In the genomic region with DNA sequence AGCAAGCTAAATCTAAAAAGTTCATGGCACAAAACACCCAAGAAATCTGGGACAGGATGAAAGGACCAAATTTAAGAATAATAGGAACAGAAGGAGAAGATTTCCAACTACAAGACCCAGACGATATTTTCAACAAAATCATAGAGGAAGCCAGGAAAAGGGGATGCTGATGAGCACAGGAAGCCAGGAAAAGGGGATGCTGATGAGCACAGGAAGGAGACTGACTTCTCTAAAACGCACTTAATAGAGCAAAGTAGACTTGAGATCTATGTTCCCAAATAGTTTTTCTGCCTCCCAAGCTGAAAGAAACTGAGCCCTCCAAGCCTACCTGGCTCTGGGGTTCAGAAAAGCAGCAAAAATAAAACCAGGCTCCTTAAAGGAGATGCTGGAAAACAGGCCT, we compare ENCODE assay signal across 11 mouse cellular contexts. TPM values are rescaled to one million over a fixed set of nuclear protein-coding genes. Genes with fewer than 3 reads are reported as not detected.
DNase-seq lines count a peak whose midpoint lies in the region; ATAC-seq and TF ChIP-seq lines count a peak whose summit lies in the region.
"Had no signal": no experiment of that assay in that cellular context is flagged by ENCODE, and none has a peak within 500 bp of the region (broad histone marks: within the 10 kb centered on the region; RNA-seq: fewer than 3 reads in every experiment).

No protein-coding gene starts in this region.

- H3K27me3 ChIP-seq in forebrain, embryonic 16.5 days (replicated peaks; ENCODE audit: control insufficient read depth, insufficient read depth, low read length), result no peaks in the 10 kb centered on the region
- no peaks in the 10 kb centered on the region for H3K27me3 ChIP-seq in forebrain, embryonic 10.5 days (ENCODE audit: poor library complexity, severe bottlenecking)
- no peaks in the 10 kb centered on the region for H3K27me3 ChIP-seq in hindbrain, postnatal 0 days (ENCODE audit: insufficient read depth, low read length)
- no peaks in the 10 kb centered on the region for H3K27me3 ChIP-seq in myocyte (ENCODE audit: control insufficient read depth, insufficient read depth, insufficient read length)
- H3K27me3 ChIP-seq: Patski had no signal

- no peak overlapping the region for H3ac ChIP-seq in myocyte (ENCODE audit: control insufficient read depth, insufficient read length)

- peaks cover 73% of the 10 kb centered on the region for H3K79me2 ChIP-seq in myocyte (ENCODE audit: control insufficient read depth, insufficient read depth)

- peaks cover 33% of the 10 kb centered on the region for H3K4me1 ChIP-seq in forebrain, embryonic 16.5 days (replicated peaks; ENCODE audit: control insufficient read depth, insufficient read depth, low read length)
- H3K4me1 ChIP-seq in forebrain, embryonic 10.5 days, result peaks cover 39% of the 10 kb centered on the region
- H3K4me1 ChIP-seq in hindbrain, postnatal 0 days (ENCODE audit: insufficient read depth, low read length), result peaks cover 25% of the 10 kb centered on the region

- DNase-seq in forebrain, embryonic 10.5 days (ENCODE audit: extremely low spot score, low spot score), result no peak
- DNase-seq in layer of hippocampus, adult 2 months (ENCODE audit: low spot score in 2 of 2), result no peak
- DNase-seq in layer of hippocampus, postnatal 14 days (ENCODE audit: low spot score in 2 of 2), result no peak
- DNase-seq in hindbrain, postnatal 0 days (ENCODE audit: low spot score), result no peak
- DNase-seq in cerebellum, postnatal 4 days (ENCODE audit: low spot score in 2 of 2), result no peak
- DNase-seq: B cell, adult 2 months; kidney, adult 9 months had no signal

- H3K27ac ChIP-seq in forebrain, embryonic 16.5 days (ENCODE audit: low read length), result no peak overlapping the region
- H3K27ac ChIP-seq in forebrain, embryonic 10.5 days, result no peak overlapping the region
- peak overlapping the region; percentile 84 for H3K27ac ChIP-seq in layer of hippocampus, adult 2 months
- H3K27ac ChIP-seq in hindbrain, postnatal 0 days, result no peak overlapping the region

- H3K4me2 ChIP-seq in forebrain, embryonic 16.5 days (ENCODE audit: low read length), result peak overlapping the region; percentile 73
- H3K4me2 ChIP-seq in hindbrain, postnatal 0 days (ENCODE audit: low read depth, low read length), result peak overlapping the region; percentile 96
- peak overlapping the region; percentile 2 for H3K4me2 ChIP-seq in myocyte (ENCODE audit: low read depth)

- no peak overlapping the region for H3K4me3 ChIP-seq in forebrain, embryonic 16.5 days (replicated peaks; ENCODE audit: low read length)
- H3K4me3 ChIP-seq in forebrain, embryonic 10.5 days, result no peak overlapping the region
- H3K4me3 ChIP-seq in layer of hippocampus, adult 2 months, result peak overlapping the region; percentile 90
- no peak overlapping the region for H3K4me3 ChIP-seq in hindbrain, postnatal 0 days (ENCODE audit: low read length)
- H3K4me3 ChIP-seq in myocyte, result no peak overlapping the region

- H3K9ac ChIP-seq in forebrain, embryonic 16.5 days (replicated peaks; ENCODE audit: low read depth, low read length), result no peak overlapping the region
- peak overlapping the region; percentile 19; the same call in 1 of the 2 replicates for H3K9ac ChIP-seq in hindbrain, postnatal 0 days (replicated peaks; ENCODE audit: low read length)

- H3K36me3 ChIP-seq in forebrain, embryonic 16.5 days (ENCODE audit: control insufficient read depth, insufficient read depth), result no peaks in the 10 kb centered on the region
- H3K36me3 ChIP-seq in forebrain, embryonic 10.5 days (replicated peaks), result peaks cover 23% of the 10 kb centered on the region
- no peaks in the 10 kb centered on the region for H3K36me3 ChIP-seq in hindbrain, postnatal 0 days (ENCODE audit: insufficient read depth, low read length)
- no peaks in the 10 kb centered on the region for H3K36me3 ChIP-seq in myocyte (ENCODE audit: control insufficient read depth, insufficient read depth)

- H3K9me3 ChIP-seq in forebrain, embryonic 16.5 days (ENCODE audit: control insufficient read depth, low read length), result no peaks in the 10 kb centered on the region
- no peaks in the 10 kb centered on the region for H3K9me3 ChIP-seq in forebrain, embryonic 10.5 days
- H3K9me3 ChIP-seq in hindbrain, postnatal 0 days (ENCODE audit: low read length), result no peaks in the 10 kb centered on the region

- ATAC-seq in forebrain, embryonic 16.5 days, result no peak
- ATAC-seq in hindbrain, postnatal 0 days, result no peak
- no peak for ATAC-seq in granulocyte monocyte progenitor cell, adult 5-6 weeks (replicated peaks; ENCODE audit: poor library complexity, severe bottlenecking)
- ATAC-seq: Patski had no signal

- WGBS in forebrain, embryonic 16.5 days, result 50% methylated on average over 2 of the region's 2 CpGs
- 81% methylated on average over 2 of the region's 2 CpGs for whole genome bisulfite sequencing in forebrain, embryonic 10.5 days
- WGBS in hindbrain, postnatal 0 days, result 43% methylated on average over 2 of the region's 2 CpGs

- no peak for TF ChIP-seq POLR2A in myocyte (IDR thresholded peaks at IDR 0.05; ENCODE audit: insufficient read length, low read depth)

- no peak for TF ChIP-seq CTCF in layer of hippocampus, adult 2 months (conservative IDR thresholded peaks at IDR 0.05)
- no peak for TF ChIP-seq CTCF in hindbrain, postnatal 0 days (IDR thresholded peaks at IDR 0.05; ENCODE audit: low read depth)

TF ChIP-seq in myocyte, 11 proteins besides CTCF, POLR2A, EP300 and RAD21:
- TF ChIP-seq MAX (IDR thresholded peaks at IDR 0.05; ENCODE audit: low read depth) (no peak), SRF (IDR thresholded peaks at IDR 0.05; ENCODE audit: control insufficient read depth, insufficient read length, low read depth) (no peak), TCF12 (IDR thresholded peaks at IDR 0.05; ENCODE audit: insufficient read depth, poor library complexity, severe bottlenecking) (no peak), USF1 (IDR thresholded peaks at IDR 0.05; ENCODE audit: low read depth) (no peak), CEBPB (IDR thresholded peaks at IDR 0.05; ENCODE audit: insufficient read depth, poor library complexity, severe bottlenecking) (no peak), MYOD1 (IDR thresholded peaks at IDR 0.05; ENCODE audit: control insufficient read depth in 1 of 3, insufficient read length in 2 of 3, low read depth in 2 of 3) (no peak), TCF3 (IDR thresholded peaks at IDR 0.05; ENCODE audit: insufficient read length, low read depth) (no peak), MYOG (IDR thresholded peaks at IDR 0.05; ENCODE audit: control insufficient read depth in 1 of 3, insufficient read depth in 1 of 3, insufficient read length in 2 of 3, low read depth in 2 of 3) (no peak), POLR2AphosphoS2 (IDR thresholded peaks at IDR 0.05; ENCODE audit: insufficient read length, low read depth) (no peak), REST (IDR thresholded peaks at IDR 0.05; ENCODE audit: insufficient read depth, insufficient read length) (no peak)

RNA-seq across cellular contexts. Expression of a gene that starts 2.8 kb away (rescaled TPM):
- polyA plus RNA-seq in forebrain, embryonic 16.5 days (2015; fragmentation: Nextera tagmentation; extraction: Ambion mirVana), result 13.5 and 14.4 TPM in 2 replicates
- 6.1 and 7.6 TPM in 2 replicates for polyA plus RNA-seq in forebrain, embryonic 10.5 days (2016; fragmentation: Nextera tagmentation; extraction: Ambion mirVana)
- total RNA-seq in layer of hippocampus, adult 2 months (2021), result 10 to 100 TPM; 78.3 to 80.5 TPM
- 10 to 100 TPM; 88.7 to 96.0 TPM for total RNA-seq in layer of hippocampus, postnatal 14 days (2021)
- 201 and 208 TPM in 2 replicates for total RNA-seq in hindbrain, postnatal 0 days (2014; rRNA removed)
- 32.8 and 35.9 TPM in 2 replicates for polyA plus RNA-seq in hindbrain, postnatal 0 days (2015; fragmentation: Nextera tagmentation; extraction: Ambion mirVana)
- 48.8 TPM for polyA plus RNA-seq in myocyte (2012; fragmentation: generic; extraction: Trizol)
- total RNA-seq in granulocyte monocyte progenitor cell, adult 5-6 weeks (2014; fragmentation: Nextera tagmentation), result 42.3 and 44.7 TPM in 2 replicates
- 34.9 and 35.3 TPM in 2 replicates for total RNA-seq in granulocyte monocyte progenitor cell, adult 5-6 weeks (2017)

Comparison
In these comparisons a context has a peak if more than half of its experiments do, and no peak if none do; other contexts are left out.
1. H3K4me2 ChIP-seq: peak in every context shown above with its lines; median percentile 96 in hindbrain, postnatal 0 days; 73 in forebrain, embryonic 16.5 days; 2 in myocyte.